Mouse (Mus musculus) kidney, postnatal 0 days (tissue): ENCODE measurements around the gene Fam181a. TPM values are rescaled to one million over a fixed set of nuclear protein-coding genes. Genes with fewer than 3 reads are reported as not detected.
A peak's percentile ranks its signal among the peaks of the same experiment; 100 is the strongest.

Experiments used
- ATAC-seq: fragments of 200-750 bp; cut with Nextera tagmentation; replicated peaks from 2 replicates; pipeline ENCODE4 v1.8.0; 2017; ENCODE audit warnings: low read depth, moderate number of reproducible peaks, moderate TSS enrichment, moderate library complexity; ENCODE audit not compliant: low FRiP score
- DNase-seq: peaks from one replicate; pipeline ENCODE4 v3.0.0-alpha.2; 2016; ENCODE audit warnings: low spot score
- H3K27ac ChIP-seq: fragments of 300-500 bp; sonication (generic); 2 replicates; pipeline ENCODE4 v1.5.1; 2014; ENCODE audit warnings: mild to moderate bottlenecking
- H3K27me3 ChIP-seq: fragments of 300-500 bp; sonication (generic); 2 replicates; pipeline ENCODE4 v1.6.1; 2014; ENCODE audit warnings: low read length, mixed read lengths; ENCODE audit not compliant: insufficient read depth
- H3K36me3 ChIP-seq: fragments of 300-500 bp; sonication (generic); 2 replicates; pipeline ENCODE4 v1.6.1; 2014; ENCODE audit warnings: low read length, mixed read lengths; ENCODE audit not compliant: insufficient read depth
- H3K4me1 ChIP-seq: fragments of 300-500 bp; sonication (generic); replicated peaks from 2 replicates; pipeline ENCODE4 v1.6.1; 2014; ENCODE audit warnings: antibody characterized with exemption, low read length, mixed read lengths; ENCODE audit not compliant: insufficient read depth
- H3K4me2 ChIP-seq: fragments of 300-500 bp; sonication (generic); 2 replicates; pipeline ENCODE4 v1.6.1; 2014; ENCODE audit warnings: mild to moderate bottlenecking, low read length, moderate library complexity, mixed read lengths
- H3K4me3 ChIP-seq: fragments of 300-500 bp; sonication (generic); replicated peaks from 2 replicates; pipeline ENCODE4 v1.5.1; 2014; ENCODE audit warnings: low read depth, low read length
- H3K9ac ChIP-seq: fragments of 300-500 bp; sonication (generic); 2 replicates; pipeline ENCODE4 v1.6.1; 2014; ENCODE audit warnings: low read depth, low read length
- H3K9me3 ChIP-seq: fragments of 300-500 bp; sonication (generic); replicated peaks from 2 replicates; pipeline ENCODE4 v1.6.1; 2016; ENCODE audit warnings: low read length, inconsistent platforms, mixed read lengths
- CTCF ChIP-seq: IDR thresholded peaks from 2 replicates; pipeline ENCODE4 v1.5.1; 2016; ENCODE audit warnings: antibody characterized with exemption, low read depth, mild to moderate bottlenecking, moderate library complexity
- WGBS: fragments of 180-500 bp; shearing (Covaris S2); extraction: QIAGEN DNeasy Blood & Tissue Kit; methylation state at CpG from one replicate; pipeline ENCODE4 v1.1.7; 2014; 5-methylcytosine and 5-hydroxymethylcytosine counted together
- polyA plus RNA-seq: library from polyadenylated mRNA; unstranded; fragments of >200 nt; fragmentation: Nextera tagmentation; extraction: Ambion mirVana; gene quantifications from 2 replicates; pipeline ENCODE4 v1.2.1, GENCODE M21; 2015

The Fam181a gene
- not detected in 2 replicates for polyA plus RNA-seq

GRCm38 (mm10) chr12:103310744-103311267 lies at the start of gene Fam181a:
Fam181a (plus strand) TSS chr12:103310975.
- no peaks in the 10 kb centered on the region for H3K9me3 ChIP-seq
- H3K4me2 ChIP-seq = no peak within 1 kb of the TSS
- H3K27ac ChIP-seq = no peak within 1 kb of the TSS
- peaks cover 5% of the 10 kb centered on the region; the same call in 1 of the 2 replicates for H3K4me1 ChIP-seq
- H3K4me3 ChIP-seq = no peak within 1 kb of the TSS
- ATAC-seq (no peak), DNase-seq (no peak)
- TF ChIP-seq CTCF = no peak
- 63% methylated on average over 2 of the region's 2 CpGs for whole genome bisulfite sequencing
- no peaks in the 10 kb centered on the region for H3K36me3 ChIP-seq
- 0 out of 2 replicates have a peak, but pooled peaks cover 9% of the 10 kb centered on the region for H3K27me3 ChIP-seq
- no peak within 1 kb of the TSS for H3K9ac ChIP-seq

DNA sequence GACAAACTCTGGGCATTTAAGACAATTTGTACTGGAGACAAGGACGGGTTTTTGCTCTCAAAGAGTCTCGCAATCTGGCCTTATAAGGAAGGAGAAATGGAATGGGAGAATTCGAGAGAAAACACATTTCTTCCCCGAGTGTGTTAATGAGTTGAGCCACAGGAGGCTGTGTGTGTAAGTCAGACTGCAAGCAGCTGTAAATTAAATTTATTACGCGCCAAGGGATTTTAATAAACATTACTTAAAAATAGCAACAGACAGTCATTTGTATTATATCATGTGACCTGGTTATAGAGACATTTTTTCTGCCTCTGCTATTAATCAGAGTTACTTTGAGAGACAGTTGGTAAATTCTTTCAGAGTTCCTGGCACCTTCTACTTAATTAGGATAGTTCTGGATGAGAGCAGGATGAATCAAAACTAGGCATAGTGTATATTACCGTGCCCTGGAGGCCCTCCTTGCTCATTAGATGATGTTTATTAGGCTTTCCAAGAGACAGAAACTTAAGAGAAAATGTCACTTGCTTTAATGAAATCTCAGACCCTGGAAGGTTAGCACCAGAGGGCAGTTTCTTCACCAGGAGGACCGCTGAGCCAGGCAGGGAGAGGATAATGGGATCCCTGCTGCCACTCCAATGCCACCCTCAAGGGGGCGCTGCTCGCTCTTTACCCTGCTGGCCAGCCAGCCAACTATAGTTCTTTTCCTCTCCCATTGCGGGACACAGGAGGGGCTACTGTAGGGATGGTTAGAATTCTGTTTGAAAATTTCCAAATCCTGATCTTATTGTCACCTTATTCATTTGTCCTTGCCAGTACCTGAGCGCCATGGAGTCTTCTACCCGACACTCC lies 48.5 kb upstream of the Fam181a start:
- peak; percentile 66 for DNase-seq
- H3K9me3 ChIP-seq = no peaks in the 10 kb centered on the region
- 44% methylated on average over 13 of the region's 13 CpGs for WGBS
- H3K9ac ChIP-seq = no peak overlapping the region
- H3K4me2 ChIP-seq = no peak overlapping the region
- ATAC-seq = no peak
- H3K27me3 ChIP-seq = no peaks in the 10 kb centered on the region
- no peak overlapping the region for H3K4me3 ChIP-seq
- no peaks in the 10 kb centered on the region for H3K4me1 ChIP-seq
- H3K27ac ChIP-seq = no peak overlapping the region
- H3K36me3 ChIP-seq = no peaks in the 10 kb centered on the region
- peak; percentile 55 for TF ChIP-seq CTCF

GRCm38 (mm10) chr12:103266605-103267004 lies 44.2 kb upstream of the Fam181a start:
- TF ChIP-seq CTCF = no peak
- no peaks in the 10 kb centered on the region for H3K27me3 ChIP-seq
- no peak; the same call in 1 of the 2 replicates for ATAC-seq
- no peak overlapping the region for H3K4me3 ChIP-seq
- DNase-seq = no peak
- no peak overlapping the region for H3K27ac ChIP-seq
- H3K36me3 ChIP-seq = no peaks in the 10 kb centered on the region
- H3K9me3 ChIP-seq = no peaks in the 10 kb centered on the region
- no peaks in the 10 kb centered on the region for H3K4me1 ChIP-seq
- H3K9ac ChIP-seq = no peak overlapping the region
- 20% methylated on average over 3 of the region's 3 CpGs for WGBS
- no peak overlapping the region for H3K4me2 ChIP-seq

- Histone ChIP-seq H3K4me1 (no peaks in the 10 kb centered on the region), H3K4me2 (no peak overlapping the region), H3K27me3 (no peaks in the 10 kb centered on the region), H3K36me3 (no peaks in the 10 kb centered on the region), H3K9me3 (no peaks in the 10 kb centered on the region), H3K4me3 (no peak overlapping the region), H3K9ac (no peak overlapping the region), H3K27ac (no peak overlapping the region)
- no peak for DNase-seq
- 92% methylated on average over 3 of the region's 3 CpGs for WGBS
- ATAC-seq = no peak
- TF ChIP-seq CTCF = no peak
Measured at GRCm38 (mm10) chr12:103272176-103272575, 38.6 kb upstream of the Fam181a start.

GRCm38 (mm10) chr12:103273051-103273450 lies 37.7 kb upstream of the Fam181a start:
- Histone ChIP-seq H3K36me3 (no peaks in the 10 kb centered on the region), H3K9ac (no peak overlapping the region), H3K4me2 (no peak overlapping the region), H3K4me1 (no peaks in the 10 kb centered on the region), H3K9me3 (no peaks in the 10 kb centered on the region), H3K4me3 (no peak overlapping the region), H3K27ac (no peak overlapping the region), H3K27me3 (no peaks in the 10 kb centered on the region)
- DNase-seq (peak; percentile 11), ATAC-seq (no peak)
- 55% methylated on average over 6 of the region's 6 CpGs for WGBS
- no peak for TF ChIP-seq CTCF

GRCm38 (mm10) chr12:103273732-103274131 lies 37.0 kb upstream of the Fam181a start:
- H3K4me1 ChIP-seq = no peaks in the 10 kb centered on the region
- TF ChIP-seq CTCF = no peak
- H3K9ac ChIP-seq = no peak overlapping the region
- no peaks in the 10 kb centered on the region for H3K9me3 ChIP-seq
- no peak overlapping the region for H3K27ac ChIP-seq
- H3K27me3 ChIP-seq = no peaks in the 10 kb centered on the region
- 92% methylated on average over 2 of the region's 2 CpGs for WGBS
- no peaks in the 10 kb centered on the region for H3K36me3 ChIP-seq
- H3K4me3 ChIP-seq = no peak overlapping the region
- ATAC-seq = no peak
- no peak overlapping the region for H3K4me2 ChIP-seq
- DNase-seq = no peak
